Mouse (Mus musculus) kidney, postnatal 0 days (tissue): ENCODE data around the gene Rab27a. TPM values are rescaled to one million over a fixed set of nuclear protein-coding genes. Genes with fewer than 3 reads are reported as not detected.

Source experiments
- ATAC-seq: fragments of 200-750 bp; cut with Nextera tagmentation; replicated peaks from 2 replicates; pipeline ENCODE4 v1.8.0; 2017; ENCODE audit warnings: low read depth, moderate number of reproducible peaks, moderate TSS enrichment, moderate library complexity; ENCODE audit not compliant: low FRiP score
- DNase-seq: peaks from one replicate; pipeline ENCODE4 v3.0.0-alpha.2; 2016; ENCODE audit warnings: low spot score
- H3K27ac ChIP-seq: fragments of 300-500 bp; sonication (generic); 2 replicates; pipeline ENCODE4 v1.5.1; 2014; ENCODE audit warnings: mild to moderate bottlenecking
- H3K27me3 ChIP-seq: fragments of 300-500 bp; sonication (generic); 2 replicates; pipeline ENCODE4 v1.6.1; 2014; ENCODE audit warnings: low read length, mixed read lengths; ENCODE audit not compliant: insufficient read depth
- H3K36me3 ChIP-seq: fragments of 300-500 bp; sonication (generic); 2 replicates; pipeline ENCODE4 v1.6.1; 2014; ENCODE audit warnings: low read length, mixed read lengths; ENCODE audit not compliant: insufficient read depth
- H3K4me1 ChIP-seq: fragments of 300-500 bp; sonication (generic); replicated peaks from 2 replicates; pipeline ENCODE4 v1.6.1; 2014; ENCODE audit warnings: antibody characterized with exemption, low read length, mixed read lengths; ENCODE audit not compliant: insufficient read depth
- H3K4me2 ChIP-seq: fragments of 300-500 bp; sonication (generic); 2 replicates; pipeline ENCODE4 v1.6.1; 2014; ENCODE audit warnings: mild to moderate bottlenecking, low read length, moderate library complexity, mixed read lengths
- H3K4me3 ChIP-seq: fragments of 300-500 bp; sonication (generic); replicated peaks from 2 replicates; pipeline ENCODE4 v1.5.1; 2014; ENCODE audit warnings: low read depth, low read length
- H3K9ac ChIP-seq: fragments of 300-500 bp; sonication (generic); 2 replicates; pipeline ENCODE4 v1.6.1; 2014; ENCODE audit warnings: low read depth, low read length
- H3K9me3 ChIP-seq: fragments of 300-500 bp; sonication (generic); replicated peaks from 2 replicates; pipeline ENCODE4 v1.6.1; 2016; ENCODE audit warnings: low read length, inconsistent platforms, mixed read lengths
- CTCF ChIP-seq: IDR thresholded peaks from 2 replicates; pipeline ENCODE4 v1.5.1; 2016; ENCODE audit warnings: antibody characterized with exemption, low read depth, mild to moderate bottlenecking, moderate library complexity
- WGBS: fragments of 180-500 bp; shearing (Covaris S2); extraction: QIAGEN DNeasy Blood & Tissue Kit; methylation state at CpG from one replicate; pipeline ENCODE4 v1.1.7; 2014; 5-methylcytosine and 5-hydroxymethylcytosine counted together
- polyA plus RNA-seq: library from polyadenylated mRNA; unstranded; fragments of >200 nt; fragmentation: Nextera tagmentation; extraction: Ambion mirVana; gene quantifications from 2 replicates; pipeline ENCODE4 v1.2.1, GENCODE M21; 2015

Rab27a gene
- polyA plus RNA-seq, 1 experiment from 2014 or later = 8.9 TPM

GRCm38 (mm10) chr9:73004076-73004475 is 40.6 kb upstream of the Rab27a start:
- no peaks in the 10 kb centered on the region for H3K27me3 ChIP-seq
- H3K9ac ChIP-seq = no peak overlapping the region
- WGBS = 85% methylated on average over 8 of the region's 8 CpGs
- no peak overlapping the region for H3K27ac ChIP-seq
- ATAC-seq (no peak), DNase-seq (no peak)
- no peak overlapping the region for H3K4me2 ChIP-seq
- H3K4me3 ChIP-seq = no peak overlapping the region
- H3K9me3 ChIP-seq = no peaks in the 10 kb centered on the region
- H3K36me3 ChIP-seq = peaks cover 24% of the 10 kb centered on the region; the same call in 1 of the 2 replicates
- no peaks in the 10 kb centered on the region for H3K4me1 ChIP-seq
- TF ChIP-seq CTCF = no peak

GRCm38 (mm10) chr9:73005106-73005505 is 39.5 kb upstream of the Rab27a start:
- no peak overlapping the region for H3K9ac ChIP-seq
- peaks cover 30% of the 10 kb centered on the region; the same call in 1 of the 2 replicates for H3K36me3 ChIP-seq
- no peak overlapping the region for H3K4me2 ChIP-seq
- no peak for TF ChIP-seq CTCF
- ATAC-seq (no peak), DNase-seq (no peak)
- WGBS = 78% methylated on average over 6 of the region's 6 CpGs
- H3K4me1 ChIP-seq = no peaks in the 10 kb centered on the region
- H3K9me3 ChIP-seq = no peaks in the 10 kb centered on the region
- H3K4me3 ChIP-seq = no peak overlapping the region
- no peaks in the 10 kb centered on the region for H3K27me3 ChIP-seq
- H3K27ac ChIP-seq = no peak overlapping the region

- H3K9me3 ChIP-seq = no peaks in the 10 kb centered on the region
- no peak for DNase-seq
Measured at GRCm38 (mm10) chr9:73006175-73006574, 38.5 kb upstream of the Rab27a start.

GRCm38 (mm10) chr9:73008384-73008783 is 36.3 kb upstream of the Rab27a start:
- H3K4me2 ChIP-seq = no peak overlapping the region
- 44% methylated on average over 3 of the region's 3 CpGs for WGBS
- no peaks in the 10 kb centered on the region for H3K9me3 ChIP-seq
- ATAC-seq = no peak
- no peak for DNase-seq
- no peak overlapping the region for H3K27ac ChIP-seq
- H3K9ac ChIP-seq = no peak overlapping the region
- peaks cover 40% of the 10 kb centered on the region; the same call in 1 of the 2 replicates for H3K36me3 ChIP-seq
- no peak for TF ChIP-seq CTCF
- H3K4me3 ChIP-seq = no peak overlapping the region
- H3K27me3 ChIP-seq = no peaks in the 10 kb centered on the region
- H3K4me1 ChIP-seq = no peaks in the 10 kb centered on the region

More at GRCm38 (mm10) chr9:73006175-73006574, 38.5 kb upstream of the Rab27a start:
- Histone ChIP-seq H3K4me1 (no peaks in the 10 kb centered on the region), H3K4me3 (no peak overlapping the region), H3K27me3 (no peaks in the 10 kb centered on the region), H3K27ac (no peak overlapping the region), H3K9ac (no peak overlapping the region), H3K4me2 (no peak overlapping the region), H3K36me3 (peaks cover 35% of the 10 kb centered on the region; the same call in 1 of the 2 replicates)
- ATAC-seq = no peak
- peak; percentile 41; the same call in 1 of the 2 replicates for TF ChIP-seq CTCF
- 98% methylated on average over 3 of the region's 3 CpGs for WGBS

- ATAC-seq (no peak), DNase-seq (peak; percentile 15)
- Histone ChIP-seq H3K36me3 (peaks cover 45% of the 10 kb centered on the region), H3K4me3 (no peak overlapping the region), H3K27ac (no peak overlapping the region), H3K4me2 (no peak overlapping the region), H3K27me3 (no peaks in the 10 kb centered on the region), H3K4me1 (no peaks in the 10 kb centered on the region), H3K9ac (no peak overlapping the region), H3K9me3 (no peaks in the 10 kb centered on the region)
- WGBS = 92% methylated on average over 4 of the region's 4 CpGs
- no peak; the same call in 1 of the 2 replicates for TF ChIP-seq CTCF
Measured at GRCm38 (mm10) chr9:73012629-73013028, 32.0 kb upstream of the Rab27a start.

GRCm38 (mm10) chr9:73014724-73015123 is 29.9 kb upstream of the Rab27a start:
- 74% methylated on average over 13 of the region's 13 CpGs for WGBS

GRCm38 (mm10) chr9:73019841-73020240 is 24.8 kb upstream of the Rab27a start:
- no peak for ATAC-seq
- 95% methylated on average over 10 of the region's 10 CpGs for WGBS
- H3K9me3 ChIP-seq = no peaks in the 10 kb centered on the region
- no peak for DNase-seq
- no peak overlapping the region for H3K4me3 ChIP-seq
- peaks cover 11% of the 10 kb centered on the region for H3K36me3 ChIP-seq
- H3K4me2 ChIP-seq = no peak overlapping the region
- no peak overlapping the region for H3K9ac ChIP-seq
- no peaks in the 10 kb centered on the region for H3K27me3 ChIP-seq
- TF ChIP-seq CTCF = no peak
- no peaks in the 10 kb centered on the region for H3K4me1 ChIP-seq
- no peak overlapping the region for H3K27ac ChIP-seq

More at GRCm38 (mm10) chr9:73014724-73015123, 29.9 kb upstream of the Rab27a start:
- Histone ChIP-seq H3K27ac (no peak overlapping the region), H3K27me3 (no peaks in the 10 kb centered on the region), H3K4me2 (no peak overlapping the region), H3K36me3 (peaks cover 38% of the 10 kb centered on the region), H3K9ac (no peak overlapping the region), H3K4me3 (no peak overlapping the region), H3K9me3 (no peaks in the 10 kb centered on the region), H3K4me1 (no peaks in the 10 kb centered on the region)
- DNase-seq (no peak), ATAC-seq (no peak)
- no peak for TF ChIP-seq CTCF
